Mouse (Mus musculus) C2C12 (cell line): Measurements from ENCODE around the gene Ece2.

Source experiments
- CEBPB ChIP-seq: IDR thresholded peaks from one replicate; pipeline ENCODE4 v1.6.1; 2011; ENCODE audit warnings: low read depth, mild to moderate bottlenecking, control low read depth, moderate library complexity
- CTCF ChIP-seq: IDR thresholded peaks from one replicate; pipeline ENCODE4 v1.5.1; 2011; ENCODE audit not compliant: control insufficient read depth, insufficient read depth, insufficient read length
- MAX ChIP-seq: IDR thresholded peaks from one replicate; pipeline ENCODE4 v1.6.1; 2011; ENCODE audit warnings: mild to moderate bottlenecking, control low read depth
- USF1 ChIP-seq: IDR thresholded peaks from one replicate; pipeline ENCODE4 v1.6.1; 2011; ENCODE audit warnings: low read depth, mild to moderate bottlenecking, control low read depth, moderate library complexity

GRCm38 (mm10) chr16:20589939-20590679, 39.5 kb upstream of the Ece2 start:
- TF ChIP-seq CTCF (no peak), MAX (no peak), CEBPB (no peak), USF1 (no peak)
